Mouse (Mus musculus) c-Kit-positive CD71-positive TER-119-positive erythroid progenitor cells, embryonic 14.5 days (primary cell): Measurements from ENCODE around the gene 4921504E06Rik.
A peak's percentile ranks its signal among the peaks of the same experiment; 100 is the strongest.

Experiments
- DNase-seq: peaks from one replicate; pipeline ENCODE4 v3.0.0-alpha.2; 2013; ENCODE audit warnings: low spot score

Gene 4921504E06Rik

DNA sequence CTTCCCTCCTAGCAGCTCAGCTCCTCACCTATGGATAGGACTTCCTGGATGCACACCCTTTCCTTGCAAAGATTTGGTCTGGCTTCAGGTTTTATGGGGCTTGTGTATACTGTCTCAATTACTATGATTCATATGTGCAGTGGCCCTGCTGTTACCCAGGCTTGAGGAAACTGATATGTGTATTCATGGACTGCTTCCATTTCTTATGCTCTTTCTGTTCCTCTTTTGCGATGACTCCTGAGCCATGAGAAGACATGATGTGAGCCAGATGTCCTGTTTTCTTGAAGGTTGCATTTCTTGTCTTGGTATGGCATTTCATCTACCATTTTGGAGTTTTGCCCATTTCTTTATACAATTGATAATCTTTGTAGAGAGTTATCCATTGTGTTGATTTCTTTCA is 48.0 kb downstream of the 4921504E06Rik start:
- no peak for DNase-seq

DNA sequence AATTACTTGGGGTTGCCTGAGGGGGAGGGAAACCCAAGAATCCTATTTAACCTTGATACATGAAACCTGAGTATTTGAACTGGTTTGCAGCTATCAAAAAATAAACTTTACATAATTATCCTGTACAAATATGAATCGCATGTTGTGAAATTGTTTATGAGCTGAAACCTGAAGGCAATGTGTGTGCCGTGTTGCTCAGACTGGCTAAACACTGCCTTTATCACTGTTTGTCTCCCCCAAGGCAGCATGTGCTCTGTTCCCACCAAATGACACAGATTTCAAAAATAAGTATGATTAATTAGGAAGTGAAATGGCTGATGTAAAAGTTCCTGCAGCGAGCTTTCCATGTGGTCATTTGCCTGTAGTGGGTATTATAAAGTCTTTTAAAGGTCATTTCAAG is 63.5 kb downstream of the 4921504E06Rik start:
- no peak for DNase-seq

DNA sequence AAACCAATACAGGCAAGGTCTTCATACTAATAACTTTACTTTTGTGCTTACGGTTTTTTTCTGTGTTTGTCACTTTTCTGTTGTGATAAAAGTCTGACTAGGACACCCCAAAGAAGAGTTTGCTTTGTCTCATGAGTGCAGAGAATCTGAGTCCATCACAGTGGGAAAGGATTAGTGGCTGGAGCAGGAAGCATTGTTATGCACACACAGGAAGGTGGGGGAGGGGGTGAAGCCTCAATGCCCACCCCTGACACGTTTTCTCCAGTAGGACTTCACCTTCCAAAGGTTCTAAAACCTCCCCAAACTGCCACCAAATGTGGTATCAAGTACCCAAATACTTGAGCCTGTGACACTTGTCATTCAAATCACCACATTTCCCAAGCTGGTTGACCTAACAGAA is 91.8 kb downstream of the 4921504E06Rik start:
- DNase-seq: no peak

DNA sequence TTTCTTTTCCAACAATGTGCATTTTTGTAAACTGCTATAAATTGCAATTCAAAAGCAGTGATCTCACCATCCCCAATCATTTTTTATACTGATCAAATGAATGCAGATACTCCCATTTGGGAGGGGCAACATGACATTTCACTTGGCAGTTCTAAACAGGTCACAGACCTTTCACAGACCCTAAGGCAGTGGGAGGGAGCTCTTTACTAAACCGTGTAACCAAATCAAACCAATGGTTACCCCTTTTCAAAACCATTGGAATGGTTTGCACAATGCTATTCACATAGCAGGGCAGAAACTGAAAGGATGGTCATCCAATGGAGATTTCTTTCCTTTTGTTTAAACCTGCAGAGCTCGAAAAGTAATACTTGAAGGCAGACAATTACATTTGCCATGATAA is 94.9 kb downstream of the 4921504E06Rik start:
- DNase-seq: no peak

DNA sequence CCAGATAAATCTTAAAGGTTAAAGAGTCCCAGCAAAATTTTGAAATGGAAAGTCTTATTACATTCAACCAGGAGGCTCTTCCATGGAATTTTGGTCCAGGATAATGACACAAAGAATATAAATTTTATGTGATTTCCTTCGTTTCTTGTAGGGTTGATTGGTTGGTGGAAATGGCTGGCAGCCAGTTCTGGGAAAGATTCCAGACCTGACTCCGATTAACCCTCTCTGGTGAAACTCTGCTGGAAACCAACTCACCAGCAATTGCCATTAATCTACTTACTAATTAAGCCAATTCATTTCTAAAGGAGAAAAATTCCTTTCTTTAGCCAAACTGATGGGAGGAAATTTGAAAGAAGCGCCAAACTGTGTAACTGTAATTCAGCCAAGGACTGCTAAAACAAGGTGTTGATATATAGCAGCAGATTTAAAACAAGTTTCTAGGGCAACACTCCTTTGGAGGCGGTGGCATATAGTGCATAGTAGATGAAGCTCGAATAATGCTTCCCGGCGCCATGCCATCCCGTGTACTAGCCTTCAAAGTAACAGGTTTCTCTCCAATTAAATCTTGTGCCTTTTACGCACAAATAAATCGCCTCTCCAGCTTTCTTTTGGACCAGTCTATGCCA is 97.7 kb downstream of the 4921504E06Rik start:
- DNase-seq: no peak

DNA sequence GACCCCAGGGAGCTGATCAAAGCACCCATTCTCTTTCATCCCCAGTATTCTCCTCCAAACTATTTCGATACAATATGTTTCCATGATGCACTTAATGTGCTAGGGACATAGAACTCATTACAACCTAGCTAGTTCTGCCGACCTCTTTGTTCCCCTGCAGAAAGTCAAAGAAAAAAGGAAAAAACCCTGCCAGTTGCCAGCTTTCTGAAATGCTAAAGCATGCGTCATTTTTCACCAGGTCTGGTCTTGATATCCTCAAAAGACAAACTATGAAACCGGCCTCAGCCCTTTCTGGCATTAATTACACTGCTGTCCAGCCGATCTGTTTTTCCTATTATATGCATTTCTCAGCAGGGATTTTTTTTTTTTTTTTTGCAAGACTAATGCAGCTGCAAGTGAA is 98.5 kb downstream of the 4921504E06Rik start:
- DNase-seq: no peak

DNA sequence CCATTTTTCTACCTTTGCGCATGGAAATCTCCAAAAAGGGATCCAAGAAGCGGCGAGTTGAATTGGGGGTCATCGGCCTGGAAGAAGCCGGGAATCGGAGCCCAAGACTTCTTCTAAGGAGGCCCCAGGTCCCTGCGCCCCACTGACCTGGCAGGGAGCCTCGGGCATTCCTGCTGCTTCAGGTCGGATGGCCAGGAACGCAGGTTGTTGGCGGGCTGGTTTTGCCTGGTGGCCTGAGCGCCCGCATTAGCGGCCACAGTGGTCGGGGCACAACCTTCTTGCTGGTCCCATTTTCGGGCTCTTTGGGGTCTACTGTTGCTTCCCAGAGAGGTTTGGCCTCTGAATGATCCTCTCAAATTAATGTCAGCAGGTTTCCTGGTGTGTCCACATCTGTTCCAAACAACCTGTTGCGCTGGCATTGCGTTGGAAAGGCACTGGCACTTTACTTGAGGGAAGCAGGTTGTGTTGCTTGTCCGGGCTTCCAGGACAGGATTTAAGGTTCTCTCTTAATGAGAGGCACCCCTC is 101.1 kb downstream of the 4921504E06Rik start:
- DNase-seq: no peak

DNA sequence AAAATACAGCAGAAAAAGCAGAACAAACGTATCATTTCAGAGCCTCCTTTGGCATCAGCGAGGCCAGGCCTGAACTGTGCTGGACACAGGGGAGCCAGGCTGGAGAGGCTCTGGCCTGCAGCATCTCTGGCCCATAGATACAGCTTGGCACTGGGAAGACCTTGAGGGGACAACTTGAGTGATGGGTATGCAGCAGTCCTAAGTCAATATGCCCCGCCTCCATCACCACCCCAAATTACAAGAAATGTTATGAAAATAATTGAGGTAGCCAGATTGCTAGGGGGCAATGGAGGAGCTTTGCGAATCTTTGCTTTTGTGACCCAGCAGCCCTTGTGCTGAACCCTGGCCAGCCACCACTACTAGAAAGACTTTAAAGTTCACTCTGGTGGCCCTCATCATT is 104.4 kb downstream of the 4921504E06Rik start:
- DNase-seq: no peak

DNA sequence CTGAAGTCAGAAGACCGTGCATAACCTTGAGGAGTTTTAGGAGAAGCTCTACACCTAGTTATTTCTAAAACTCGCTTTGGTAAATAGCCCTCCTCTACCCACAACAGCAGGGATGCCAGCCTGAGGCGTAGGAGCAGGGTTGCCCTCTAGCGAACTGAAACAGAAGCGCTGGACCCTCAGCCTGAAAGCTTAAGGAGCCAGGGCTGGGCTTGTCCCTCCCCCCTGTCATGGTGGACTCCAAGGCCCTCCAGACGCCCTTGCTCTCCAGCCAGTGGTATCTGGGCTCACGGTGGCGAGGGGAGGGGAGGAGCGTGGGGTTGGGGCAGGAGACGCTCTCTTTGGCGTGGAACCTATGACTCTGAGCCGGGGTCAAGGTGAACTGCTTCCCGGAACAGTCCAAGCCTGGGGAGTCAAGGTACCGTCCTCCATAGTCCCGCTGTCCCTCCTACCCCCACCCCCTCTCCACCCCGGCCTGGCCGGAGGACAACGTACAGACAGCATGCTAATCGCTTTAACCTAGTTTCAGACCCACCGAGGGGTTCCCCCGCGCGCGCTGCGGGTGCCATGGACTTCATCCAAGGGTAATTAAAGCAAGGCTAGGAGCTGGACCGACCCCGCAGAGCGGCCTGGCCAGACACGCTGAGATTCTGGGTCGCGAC is 105.5 kb downstream of the 4921504E06Rik start:
- no peak for DNase-seq

DNA sequence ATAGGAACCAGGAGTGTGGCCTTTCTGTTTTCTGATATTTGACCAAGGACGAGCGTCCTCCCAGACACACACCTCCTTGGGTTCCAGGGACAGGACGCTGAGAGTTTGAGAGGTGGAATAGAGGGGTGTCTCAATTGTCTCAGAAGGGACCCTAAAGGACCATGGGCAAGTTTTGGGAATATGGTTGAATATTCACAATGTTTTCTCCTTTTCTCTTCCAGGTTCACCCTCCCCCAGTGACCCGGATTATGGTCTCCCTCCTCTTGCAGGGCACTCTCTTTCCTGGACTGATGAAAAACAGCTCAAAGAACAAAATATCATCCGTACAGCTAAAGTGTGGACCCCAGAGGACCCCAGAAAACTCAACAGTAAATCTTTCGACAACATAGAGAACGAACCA is 107.0 kb downstream of the 4921504E06Rik start:
- no peak for DNase-seq

DNA sequence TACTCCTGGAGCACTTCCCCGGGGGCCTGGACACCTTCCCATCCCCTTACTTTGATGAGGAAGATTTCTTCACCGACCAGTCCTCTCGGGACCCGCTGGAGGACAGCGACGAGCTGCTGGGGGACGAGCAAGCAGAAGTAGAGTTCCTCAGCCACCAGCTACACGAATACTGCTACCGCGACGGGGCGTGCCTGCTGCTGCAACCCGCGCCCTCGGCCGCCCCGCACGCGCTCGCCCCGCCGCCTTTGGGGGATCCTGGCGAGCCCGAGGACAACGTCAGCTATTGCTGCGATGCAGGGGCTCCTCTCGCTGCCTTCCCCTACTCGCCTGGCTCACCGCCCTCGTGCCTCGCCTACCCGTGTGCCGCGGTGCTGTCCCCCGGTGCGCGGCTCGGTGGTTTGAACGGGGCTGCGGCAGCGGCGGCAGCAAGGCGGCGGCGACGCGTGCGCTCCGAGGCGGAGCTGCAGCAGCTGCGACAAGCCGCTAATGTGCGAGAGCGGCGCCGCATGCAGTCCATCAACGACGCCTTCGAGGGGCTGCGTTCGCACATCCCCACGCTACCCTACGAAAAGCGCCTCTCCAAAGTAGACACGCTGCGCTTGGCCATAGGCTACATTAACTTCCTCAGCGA is 107.7 kb downstream of the 4921504E06Rik start:
- DNase-seq: no peak

DNA sequence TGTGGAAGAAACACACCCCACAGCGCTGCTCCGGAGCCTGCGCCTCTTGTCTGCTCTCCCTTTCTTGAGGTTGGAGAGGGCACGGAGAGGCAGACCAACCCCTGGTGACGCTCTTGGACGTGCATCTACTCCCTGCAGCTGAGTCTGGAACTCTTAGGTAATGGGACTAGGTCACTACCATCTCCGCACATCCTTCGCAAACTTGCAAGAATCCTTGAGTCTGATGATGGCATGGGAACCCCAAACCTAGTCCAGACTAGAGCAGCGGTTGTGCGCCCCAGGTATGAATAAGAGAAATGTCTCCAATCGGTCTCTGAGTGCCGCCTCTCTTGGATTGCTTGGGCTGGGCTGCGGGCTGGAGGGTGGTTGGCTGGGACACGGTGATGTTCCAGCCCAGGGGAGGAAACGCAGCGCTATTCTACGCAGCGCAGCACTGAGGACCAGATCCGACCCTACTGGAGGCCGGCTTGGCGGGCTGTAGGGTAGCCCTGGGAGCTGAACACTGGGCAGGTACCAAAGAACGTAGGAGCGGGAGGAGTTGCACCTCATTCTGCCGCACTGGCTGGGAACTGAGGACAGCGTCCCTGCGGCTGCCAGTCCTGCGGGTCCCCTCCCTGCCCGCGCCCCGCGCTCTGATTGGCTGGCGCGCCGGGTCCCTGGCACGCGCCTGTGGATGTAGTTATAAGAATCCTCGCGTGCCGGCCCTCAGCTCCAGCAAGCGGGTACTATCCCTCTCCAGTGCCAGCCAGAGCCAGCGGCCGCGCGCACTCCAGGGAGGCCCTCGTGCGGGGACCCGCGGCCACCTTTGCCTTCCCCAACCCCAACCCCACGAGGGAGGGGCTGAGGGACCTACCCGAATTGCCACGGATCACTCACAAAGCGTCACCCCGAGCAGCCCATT is 108.5 kb downstream of the 4921504E06Rik start, which contains the start of gene Ptf1a:
Gene Ptf1a (plus strand): TSS at position 733 of the 901 bp plus-strand sequence.
- DNase-seq: no peak

DNA sequence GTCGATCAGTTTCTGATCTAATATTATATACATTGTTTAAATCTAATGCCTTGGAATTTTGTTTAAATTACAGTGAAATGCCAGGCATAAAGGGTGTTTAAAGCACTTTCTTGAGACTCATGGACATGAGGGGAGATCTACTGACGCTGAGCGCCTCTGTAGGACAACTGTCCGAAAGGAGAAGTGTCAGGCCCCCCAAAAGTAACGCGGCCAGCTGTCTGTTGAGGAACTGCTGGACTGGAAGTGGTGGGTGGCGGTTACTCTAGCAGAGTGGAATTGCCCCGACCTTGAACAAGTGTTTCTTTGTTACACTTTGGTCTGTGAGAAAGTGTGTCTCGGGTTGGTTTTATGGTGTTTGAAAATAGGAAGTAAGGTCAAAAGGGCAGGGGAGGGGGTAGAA is 109.4 kb downstream of the 4921504E06Rik start:
- no peak for DNase-seq

DNA sequence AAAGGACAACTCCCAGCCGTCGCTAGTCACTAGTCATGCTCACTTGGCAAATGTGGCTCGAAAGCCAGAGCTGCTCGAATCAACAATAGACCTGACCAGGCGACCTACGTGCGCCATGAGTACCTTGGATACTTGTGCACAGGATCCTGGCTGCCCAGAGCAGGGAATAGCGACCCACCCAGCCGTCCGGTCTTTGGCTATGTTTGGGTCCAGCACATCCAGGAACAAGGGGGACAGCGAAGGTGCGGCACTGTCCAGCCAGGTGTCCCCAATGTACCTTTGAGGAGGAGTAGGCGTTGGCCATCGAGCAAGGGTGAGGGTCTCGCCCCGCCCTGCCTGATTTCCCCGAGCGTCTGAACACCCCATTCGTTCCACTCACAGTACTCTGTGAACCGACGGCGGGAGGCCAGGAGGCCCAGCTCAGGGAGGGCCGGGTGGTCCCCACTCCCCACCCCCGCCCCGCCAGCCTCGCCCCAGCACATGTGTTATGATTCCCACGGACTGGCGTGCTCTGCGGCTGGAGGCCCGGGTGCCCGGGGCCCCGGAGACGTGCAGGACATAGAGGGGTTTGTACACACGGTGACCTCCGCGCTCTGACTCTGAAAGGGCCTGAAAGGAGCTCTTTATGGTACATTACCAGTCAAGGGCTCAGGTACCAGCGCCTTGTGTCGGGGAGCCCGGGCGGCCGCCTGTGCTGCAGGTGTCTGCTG is 121.9 kb downstream of the 4921504E06Rik start:
- no peak for DNase-seq

DNA sequence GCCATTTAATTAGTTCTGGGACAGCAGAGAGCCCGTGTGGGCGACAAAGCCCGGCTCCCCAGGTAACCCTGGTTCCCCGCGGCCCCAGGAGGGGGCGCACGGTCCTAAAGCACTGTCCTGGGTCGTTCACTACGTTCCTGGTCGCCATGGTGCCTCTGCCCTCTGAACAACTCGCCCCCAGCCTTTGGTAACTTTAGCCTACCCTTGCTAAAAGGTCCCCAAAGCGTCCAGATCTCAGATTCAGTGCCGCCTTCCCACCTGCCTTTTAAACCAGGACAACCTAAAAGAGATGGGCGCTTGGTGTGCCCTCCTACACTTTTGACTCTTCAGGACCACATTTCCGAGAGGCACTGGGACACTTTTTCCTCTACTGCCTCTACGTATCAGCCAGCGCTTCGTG is 122.5 kb downstream of the 4921504E06Rik start:
- DNase-seq: no peak

DNA sequence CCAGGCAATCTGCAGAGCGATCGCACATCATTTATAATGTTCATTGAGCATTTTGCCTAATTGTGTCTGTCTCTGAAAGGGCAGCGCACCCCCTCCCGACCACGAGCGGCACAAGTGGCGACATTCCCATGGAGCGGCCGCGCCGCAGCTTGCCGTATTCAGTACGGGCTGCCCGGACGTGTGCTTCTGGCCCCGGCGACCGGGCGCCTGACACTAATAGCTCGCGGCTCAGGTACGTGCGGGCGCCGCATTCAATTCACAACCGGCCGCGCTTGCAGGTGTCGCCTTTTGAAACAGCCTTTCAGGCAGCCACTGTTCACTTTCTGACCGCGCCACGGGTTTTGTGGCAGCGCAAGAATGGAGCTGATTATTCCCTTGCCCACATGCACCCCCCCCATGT is 123.0 kb downstream of the 4921504E06Rik start:
- no peak for DNase-seq

DNA sequence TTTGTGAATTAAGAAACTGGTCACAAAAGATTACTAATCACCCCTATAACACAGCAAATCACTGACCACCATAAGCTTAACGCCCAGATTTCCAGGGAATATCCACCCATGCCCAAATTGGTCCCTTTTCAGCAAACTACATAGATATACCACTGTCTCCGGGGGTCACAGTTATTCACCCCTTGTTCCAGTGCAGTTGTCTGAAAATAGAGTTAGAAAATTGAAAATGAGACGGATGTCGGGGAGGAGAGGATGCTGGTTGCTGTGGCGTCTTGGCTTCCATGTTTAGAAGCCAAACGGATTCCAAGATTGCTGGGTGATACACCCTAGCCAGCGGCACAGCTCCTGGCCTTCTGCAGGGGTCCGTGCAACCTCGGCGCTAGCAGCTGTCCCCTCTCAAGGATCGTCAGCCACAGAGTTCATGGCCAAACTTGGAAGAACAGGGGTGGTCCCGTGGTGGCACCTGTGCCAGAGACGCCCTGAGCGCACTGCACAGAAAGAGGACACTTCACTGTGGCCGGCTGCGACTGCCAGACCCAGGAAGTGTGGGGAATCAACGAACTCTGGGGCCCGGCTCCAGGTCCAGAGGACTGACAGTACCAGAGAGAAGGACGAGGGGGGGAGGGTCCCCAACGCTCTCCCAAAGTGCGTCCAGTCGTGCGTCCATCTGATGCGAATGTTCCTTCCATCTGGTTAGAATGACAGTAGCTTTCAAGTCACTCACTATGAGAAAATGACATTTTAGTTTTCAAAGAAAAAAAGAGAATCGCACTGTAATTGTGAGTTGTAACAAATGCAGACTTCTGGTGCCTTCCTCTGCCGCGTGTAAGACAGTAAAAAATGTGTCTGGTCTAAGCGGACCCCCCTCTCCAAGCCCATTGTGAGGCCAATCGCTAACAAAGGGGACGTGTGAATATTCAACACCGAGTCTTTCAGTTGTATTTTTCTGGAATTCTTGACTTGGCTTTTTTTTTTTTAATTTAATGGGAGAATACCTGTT is 123.7 kb downstream of the 4921504E06Rik start:
- no peak for DNase-seq

DNA sequence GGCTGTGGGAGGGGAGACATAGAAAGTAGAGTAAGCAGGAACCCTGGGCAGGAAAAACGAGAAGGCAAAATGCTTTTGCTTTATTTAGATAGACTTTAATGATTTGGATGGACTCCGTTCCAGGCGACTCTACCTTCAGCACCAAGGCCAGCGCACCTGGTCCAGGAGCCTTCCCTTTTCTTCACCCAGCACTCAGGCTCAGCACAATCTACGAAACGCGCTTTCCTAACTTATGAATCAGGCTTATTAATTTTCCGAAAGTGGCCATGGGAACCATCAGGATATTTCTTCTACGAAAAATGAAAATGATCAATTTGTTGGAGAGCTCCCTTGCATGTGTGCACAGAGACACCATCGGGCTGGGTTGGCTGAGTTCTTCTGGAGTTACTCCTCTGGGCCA is 124.7 kb downstream of the 4921504E06Rik start:
- peak; percentile 16 for DNase-seq

DNA sequence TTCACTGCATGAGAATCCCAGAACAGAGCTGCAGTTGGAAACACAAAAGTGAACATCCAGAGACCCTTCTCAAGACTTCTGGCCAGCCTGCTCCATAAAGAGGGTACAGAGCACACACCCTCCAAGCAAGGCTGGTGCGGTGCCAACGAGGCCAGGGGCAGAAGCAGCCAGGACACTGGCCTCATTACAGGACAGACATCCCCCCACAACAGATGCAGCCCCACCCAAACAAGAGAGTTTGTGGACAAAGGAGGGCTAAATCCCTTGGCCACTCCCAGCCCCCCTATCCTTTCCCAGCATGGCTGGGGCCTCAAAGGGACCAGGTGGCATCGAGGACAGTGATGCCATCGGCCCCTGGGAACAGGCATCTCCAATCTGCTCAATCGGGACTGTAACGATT is 130.6 kb downstream of the 4921504E06Rik start:
- DNase-seq: no peak

DNA sequence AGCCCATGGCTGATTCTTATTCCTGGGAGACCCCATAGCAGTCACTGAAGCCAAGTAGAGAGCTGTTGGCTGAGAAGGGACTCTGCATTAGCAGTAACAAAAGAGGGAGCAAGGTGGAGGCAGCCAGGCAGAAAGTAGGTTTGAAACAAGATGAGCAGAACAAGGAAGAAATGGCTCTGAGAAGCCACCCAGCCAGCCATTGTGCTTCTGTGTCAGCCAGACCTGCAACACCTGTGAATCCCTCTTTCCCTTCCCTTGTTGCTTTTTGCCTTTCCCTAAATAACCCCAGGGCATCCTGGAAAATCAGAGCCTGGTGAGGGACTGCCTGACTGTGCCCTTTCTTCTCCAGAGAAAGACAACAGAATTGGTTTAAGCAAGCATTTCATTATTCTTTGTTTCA is 131.5 kb downstream of the 4921504E06Rik start:
- no peak for DNase-seq
